Mouse (Mus musculus) spleen, adult 2 months (tissue): ENCODE data around the gene Sh2d5. TPM values are rescaled to one million over a fixed set of nuclear protein-coding genes. Genes with fewer than 3 reads are reported as not detected.

Source experiments
- DNase-seq, 2 experiments: peaks; one replicate each; pipeline versions ENCODE4 v3.0.0 to v3.0.0-alpha.2; 2012 to 2021; ENCODE audit warnings: low spot score in 2 of 2, low read depth in 1 of 2
- H3K27ac ChIP-seq: fragments of 200-500 bp; 2 replicates; pipeline ENCODE4 v1.5.1; 2012; ENCODE audit warnings: low read length, inconsistent platforms; ENCODE audit not compliant: insufficient read depth
- H3K27me3 ChIP-seq: fragments of 200-500 bp; 2 replicates; pipeline ENCODE4 v1.6.1; 2012; ENCODE audit warnings: mild to moderate bottlenecking, moderate library complexity, low read length, inconsistent platforms; ENCODE audit not compliant: control insufficient read depth, insufficient read depth
- H3K36me3 ChIP-seq: fragments of 200-500 bp; 2 replicates; pipeline ENCODE4 v1.6.1; 2012; ENCODE audit warnings: mild to moderate bottlenecking, low read length, inconsistent platforms; ENCODE audit not compliant: control insufficient read depth, insufficient read depth
- H3K4me1 ChIP-seq: fragments of 200-500 bp; 2 replicates; pipeline ENCODE4 v1.6.1; 2011; ENCODE audit warnings: inconsistent platforms; ENCODE audit not compliant: control insufficient read depth, insufficient read depth, insufficient read length
- H3K4me3 ChIP-seq: fragments of 200-500 bp; 2 replicates; pipeline ENCODE4 v1.5.1; 2011; ENCODE audit warnings: mild to moderate bottlenecking, inconsistent platforms; ENCODE audit not compliant: insufficient read depth, insufficient read length; ENCODE audit errors: extremely low read depth
- CTCF ChIP-seq: fragments of 200-500 bp; IDR thresholded peaks from 2 replicates; pipeline ENCODE4 v1.5.1; 2011; ENCODE audit warnings: mild to moderate bottlenecking, inconsistent platforms; ENCODE audit not compliant: insufficient read depth, insufficient read length, insufficient replicate concordance; ENCODE audit errors: extremely low read depth
- POLR2A ChIP-seq: fragments of 200-500 bp; IDR thresholded peaks from 2 replicates; pipeline ENCODE4 v1.6.1; 2011; ENCODE audit warnings: low read depth, low read length, inconsistent platforms
- WGBS: fragments of 180-500 bp; shearing (Covaris S2); methylation state at CpG from one replicate; pipeline ENCODE4 v1.1.7; 2018; 5-methylcytosine and 5-hydroxymethylcytosine counted together
- polyA plus RNA-seq: library from polyadenylated mRNA; depleted of rRNA; stranded (reverse); fragments of >200 nt; gene quantifications from 2 replicates; pipeline ENCODE4 v1.2.3, GENCODE M21; 2012

The Sh2d5 gene
- polyA plus RNA-seq, 1 experiment: 1.4 TPM

GRCm38 (mm10) chr4:138278346-138278745 lies 28.1 kb downstream of the Sh2d5 start:
- no peak overlapping the region for H3K27ac ChIP-seq
- 89% methylated on average over 7 of the region's 7 CpGs for WGBS
- no peaks in the 10 kb centered on the region for H3K4me1 ChIP-seq
- no peak for DNase-seq
- no peak overlapping the region for H3K4me3 ChIP-seq
- H3K27me3 ChIP-seq: no peaks in the 10 kb centered on the region
- no peaks in the 10 kb centered on the region for H3K36me3 ChIP-seq
- TF ChIP-seq CTCF (no peak), POLR2A (no peak)

GRCm38 (mm10) chr4:138282834-138283233 lies 32.6 kb downstream of the Sh2d5 start:
- Histone ChIP-seq H3K27me3 (no peaks in the 10 kb centered on the region), H3K36me3 (no peaks in the 10 kb centered on the region), H3K27ac (no peak overlapping the region), H3K4me1 (no peaks in the 10 kb centered on the region), H3K4me3 (no peak overlapping the region)
- TF ChIP-seq POLR2A (no peak), CTCF (peak; percentile 96; the same call in 1 of the 2 replicates)
- 20% methylated on average over 4 of the region's 4 CpGs for WGBS
- peak; percentile 45 to 81 for DNase-seq

DNA sequence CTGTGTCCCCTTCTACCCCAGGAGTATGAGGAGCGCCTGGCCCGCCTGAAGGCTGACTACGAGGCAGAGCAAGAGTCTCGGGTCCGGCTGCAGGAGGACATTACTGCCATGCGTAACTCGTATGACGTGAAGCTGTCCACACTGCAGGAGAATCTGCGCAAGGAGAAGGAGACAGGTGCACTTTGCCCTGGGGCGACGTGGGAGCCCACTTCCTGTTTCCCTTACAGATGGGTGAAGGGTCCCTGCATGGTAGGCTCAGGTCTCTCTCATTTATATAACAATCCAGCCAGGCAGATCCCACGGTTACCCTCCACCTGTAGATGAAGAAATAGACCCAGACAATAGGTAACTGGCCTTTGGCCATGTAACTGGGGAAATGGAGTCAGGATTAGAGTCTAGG lies 36.2 kb downstream of the Sh2d5 start:
- Histone ChIP-seq H3K4me3 (no peak overlapping the region), H3K4me1 (peaks cover 6% of the 10 kb centered on the region; the same call in 1 of the 2 replicates), H3K36me3 (no peaks in the 10 kb centered on the region), H3K27ac (no peak overlapping the region), H3K27me3 (no peaks in the 10 kb centered on the region)
- no peak for TF ChIP-seq POLR2A
- TF ChIP-seq CTCF: no peak
- no peak for DNase-seq
- WGBS: 69% methylated on average over 12 of the region's 12 CpGs

GRCm38 (mm10) chr4:138288691-138289090 lies 38.5 kb downstream of the Sh2d5 start:
- no peak for DNase-seq
- Histone ChIP-seq H3K4me3 (no peak overlapping the region), H3K27ac (no peak overlapping the region), H3K36me3 (no peaks in the 10 kb centered on the region), H3K4me1 (peaks cover 6% of the 10 kb centered on the region; the same call in 1 of the 2 replicates), H3K27me3 (no peaks in the 10 kb centered on the region)
- 80% methylated on average over 7 of the region's 7 CpGs for WGBS
- no peak for TF ChIP-seq CTCF
- TF ChIP-seq POLR2A: no peak

DNA sequence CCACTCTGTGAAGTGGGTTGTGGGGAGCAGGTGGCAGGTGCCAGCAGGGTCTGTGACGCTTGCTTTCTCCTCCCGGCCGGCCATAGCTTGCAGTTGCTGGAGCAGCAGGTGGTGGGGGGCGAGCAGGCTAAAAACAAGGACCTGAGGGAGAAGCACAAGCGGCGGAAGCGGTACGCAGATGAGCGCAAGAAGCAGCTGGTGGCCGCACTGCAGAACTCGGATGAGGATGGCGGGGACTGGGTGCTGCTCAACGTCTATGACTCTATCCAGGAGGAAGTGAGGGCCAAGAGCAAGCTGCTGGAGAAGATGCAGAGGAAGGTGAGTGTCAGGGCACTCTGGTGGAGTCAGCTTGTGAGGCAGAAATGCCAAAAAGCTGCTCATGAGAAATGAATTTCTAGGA lies 41.8 kb downstream of the Sh2d5 start:
- 92% methylated on average over 13 of the region's 13 CpGs for WGBS
- no peak overlapping the region for H3K4me3 ChIP-seq
- no peaks in the 10 kb centered on the region for H3K36me3 ChIP-seq
- no peak for DNase-seq
- no peaks in the 10 kb centered on the region for H3K27me3 ChIP-seq
- H3K4me1 ChIP-seq: peaks cover 6% of the 10 kb centered on the region; the same call in 1 of the 2 replicates
- H3K27ac ChIP-seq: no peak overlapping the region
- TF ChIP-seq POLR2A (no peak), CTCF (no peak)

GRCm38 (mm10) chr4:138293261-138293948 lies 43.2 kb downstream of the Sh2d5 start:
- Histone ChIP-seq H3K4me3 (no peak overlapping the region), H3K4me1 (peaks cover 2% of the 10 kb centered on the region; the same call in 1 of the 2 replicates), H3K36me3 (no peaks in the 10 kb centered on the region), H3K27ac (no peak overlapping the region), H3K27me3 (no peaks in the 10 kb centered on the region)
- TF ChIP-seq POLR2A (no peak), CTCF (no peak)
- DNase-seq: no peak
- WGBS: 87% methylated on average over 18 of the region's 18 CpGs

DNA sequence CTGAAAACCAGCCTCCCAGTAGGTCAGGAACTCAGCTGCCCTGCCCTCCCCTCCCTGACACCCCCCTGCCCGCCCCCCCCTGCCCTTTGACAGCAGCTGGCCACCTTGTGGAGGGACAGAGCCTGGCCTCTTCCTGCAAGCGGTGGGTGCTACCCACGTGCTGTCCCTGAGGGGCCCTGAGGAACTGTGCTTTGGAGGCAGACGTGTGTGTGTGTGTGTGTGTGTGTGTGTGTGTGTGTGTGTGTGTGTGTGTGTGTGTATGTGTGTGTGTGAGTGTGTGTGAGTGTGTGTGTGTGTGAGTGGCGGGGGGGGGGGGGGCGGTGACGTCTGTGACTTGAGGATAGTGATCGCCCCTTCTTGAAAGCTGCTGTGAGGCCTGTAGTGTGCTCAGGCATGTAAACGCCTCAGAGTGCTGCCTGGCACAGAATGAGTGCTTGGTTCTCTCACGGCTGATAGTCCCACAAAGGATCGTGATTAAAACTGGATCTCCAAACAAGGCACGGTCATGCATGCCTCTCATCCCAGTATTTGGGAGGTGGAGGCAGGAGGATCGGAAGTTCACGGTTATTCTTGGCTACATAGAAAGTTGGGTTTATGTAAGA lies 43.8 kb downstream of the Sh2d5 start:
- Histone ChIP-seq H3K27me3 (no peaks in the 10 kb centered on the region), H3K4me1 (no peaks in the 10 kb centered on the region; the same call in 1 of the 2 replicates), H3K27ac (no peak overlapping the region), H3K4me3 (no peak overlapping the region), H3K36me3 (no peaks in the 10 kb centered on the region)
- WGBS: 86% methylated on average over 10 of the region's 14 CpGs
- TF ChIP-seq CTCF (no peak), POLR2A (no peak)
- no peak for DNase-seq
